Mouse (Mus musculus) left cerebral cortex, postnatal 10 days (tissue): ENCODE data around the gene Tomm34. TPM values are rescaled to one million over a fixed set of nuclear protein-coding genes. Genes with fewer than 3 reads are reported as not detected.
"Not testable (repeated sequence)": the region's sequence is repeated elsewhere in the genome, so short reads cannot be mapped to it uniquely, and the experiment has no call there.

Source experiments
- DNase-seq, 2 experiments: peaks; one replicate each; pipeline ENCODE4 v3.0.0; 2021 to 2022; ENCODE audit warnings: low spot score in 2 of 2, mixed read lengths in 1 of 2; ENCODE audit errors: extremely low spot score in 1 of 2
- intact Hi-C: fragments of 180-260 bp; cut with DNase I; formaldehyde crosslinking; loops from one replicate; pipeline ENCODE4 v1.15.1; 2025
- total RNA-seq, 2 experiments: library from RNA; stranded (reverse); gene quantifications; 2 replicates each; pipeline ENCODE4 v1.2.3; 2021

Tomm34 gene
- total RNA-seq, 2 experiments from 2014 or later = 34.9 to 35.5 TPM

DNA sequence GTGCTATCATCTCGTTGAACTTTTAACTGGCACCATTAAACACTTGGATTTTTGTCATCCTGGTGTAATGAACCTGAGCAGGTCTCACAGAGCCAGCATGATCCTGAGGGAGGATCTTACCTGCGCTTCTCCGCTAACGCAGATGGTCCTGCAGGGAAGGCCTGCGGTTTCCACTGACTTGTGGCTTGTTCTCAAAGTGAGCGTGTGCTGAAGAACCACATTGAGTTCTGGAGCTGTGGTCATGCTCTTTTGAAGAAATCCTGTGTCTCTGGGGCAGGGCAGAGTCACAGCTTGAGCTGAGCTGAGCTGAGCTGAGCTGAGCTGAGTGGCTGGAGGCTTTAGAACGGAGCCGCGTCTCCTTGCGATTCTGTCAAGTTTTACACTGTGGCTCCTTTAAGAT is 10.6 kb upstream of the Tomm34 start:
- no peak for DNase-seq
- intact Hi-C loops = no loop called here

DNA sequence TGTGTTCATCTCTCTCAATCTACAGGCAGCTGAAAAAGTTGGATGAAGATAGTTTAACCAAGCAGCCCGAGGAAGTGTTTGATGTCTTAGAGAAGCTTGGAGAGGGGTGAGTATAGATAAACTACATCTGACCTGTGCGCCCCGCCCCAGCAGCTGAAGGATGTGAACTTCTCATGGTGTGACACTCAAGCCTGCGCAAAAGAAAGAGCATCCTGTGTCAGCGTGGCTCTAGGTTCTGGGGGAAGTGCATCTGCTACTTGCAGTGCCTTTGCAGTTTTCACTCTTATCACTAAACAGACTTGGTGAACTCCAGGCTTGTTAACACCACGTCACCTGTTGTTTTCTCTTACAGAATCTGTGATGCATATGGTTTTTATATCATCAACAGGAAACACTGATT is 8.5 kb upstream of the Tomm34 start:
- intact Hi-C loops = no loop called here
- DNase-seq = no peak

DNA sequence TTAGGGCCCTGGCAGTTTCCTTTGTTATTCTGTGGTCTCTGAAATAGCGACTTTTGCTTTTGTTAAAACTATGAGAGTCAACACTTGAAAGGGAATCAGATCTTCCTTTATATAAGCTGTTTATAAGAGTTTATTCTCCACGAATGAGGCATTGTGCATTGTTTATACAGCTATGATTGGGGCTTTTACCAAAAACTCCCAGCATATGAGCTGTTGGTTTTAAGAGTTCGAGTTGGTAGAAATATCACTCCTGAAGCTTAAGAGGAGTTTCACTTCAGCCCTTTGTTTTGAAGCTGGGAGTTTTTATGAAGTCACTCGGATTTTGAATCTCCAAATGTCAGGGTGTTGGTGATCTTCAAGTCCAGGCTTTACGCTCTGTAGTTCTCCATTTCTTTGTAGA is 6.9 kb upstream of the Tomm34 start:
- no peak for DNase-seq
- intact Hi-C loops = no loop called here

DNA sequence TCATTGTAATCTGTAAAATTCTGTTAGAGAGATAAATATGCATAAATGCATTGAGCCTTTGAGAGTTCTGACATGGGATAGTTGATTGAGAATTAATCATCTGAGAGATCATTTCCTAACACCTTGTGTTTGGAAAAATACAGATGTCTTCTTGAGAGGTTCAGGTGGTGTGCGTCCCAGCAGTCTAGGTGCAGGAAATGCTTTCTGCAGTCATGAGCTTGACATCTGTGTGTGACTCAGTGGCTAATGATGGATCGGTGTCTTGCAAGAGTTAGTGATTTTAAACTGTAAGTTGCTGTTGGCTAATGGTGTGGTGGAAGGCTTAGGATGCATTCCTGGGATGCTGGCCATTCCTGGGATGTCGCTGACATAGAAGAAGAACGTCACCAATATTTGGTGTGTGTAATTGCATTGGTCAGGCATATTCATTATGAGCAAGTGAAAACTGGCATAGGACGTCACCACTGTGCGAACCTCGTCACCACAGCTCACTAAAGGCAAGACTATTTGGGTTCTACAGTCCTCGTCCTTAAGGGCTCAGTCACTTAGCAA is 6.0 kb upstream of the Tomm34 start:
- no peak for DNase-seq
- intact Hi-C loops = no loop called here

DNA sequence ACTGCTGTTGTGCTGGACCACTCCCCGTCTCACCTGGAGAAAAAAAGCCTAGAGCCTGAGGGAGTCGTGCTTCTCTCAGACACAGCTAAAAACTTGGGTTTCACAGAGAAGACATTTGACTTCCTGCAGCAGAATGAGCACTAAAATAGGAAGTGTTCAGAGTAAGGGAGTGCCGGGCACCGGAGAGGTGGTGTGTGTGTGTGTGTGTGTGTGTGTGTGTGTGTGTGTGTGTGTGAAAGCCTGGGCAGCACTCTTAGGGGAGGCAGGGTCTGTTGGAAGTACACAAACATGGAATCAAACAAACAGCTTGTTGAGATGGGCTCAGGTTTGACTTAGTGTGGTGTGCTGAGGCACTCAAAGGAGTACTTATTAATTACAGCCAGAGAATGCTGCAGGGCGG is 4.1 kb upstream of the Tomm34 start:
- intact Hi-C loops = no loop called here
- DNase-seq = no peak

DNA sequence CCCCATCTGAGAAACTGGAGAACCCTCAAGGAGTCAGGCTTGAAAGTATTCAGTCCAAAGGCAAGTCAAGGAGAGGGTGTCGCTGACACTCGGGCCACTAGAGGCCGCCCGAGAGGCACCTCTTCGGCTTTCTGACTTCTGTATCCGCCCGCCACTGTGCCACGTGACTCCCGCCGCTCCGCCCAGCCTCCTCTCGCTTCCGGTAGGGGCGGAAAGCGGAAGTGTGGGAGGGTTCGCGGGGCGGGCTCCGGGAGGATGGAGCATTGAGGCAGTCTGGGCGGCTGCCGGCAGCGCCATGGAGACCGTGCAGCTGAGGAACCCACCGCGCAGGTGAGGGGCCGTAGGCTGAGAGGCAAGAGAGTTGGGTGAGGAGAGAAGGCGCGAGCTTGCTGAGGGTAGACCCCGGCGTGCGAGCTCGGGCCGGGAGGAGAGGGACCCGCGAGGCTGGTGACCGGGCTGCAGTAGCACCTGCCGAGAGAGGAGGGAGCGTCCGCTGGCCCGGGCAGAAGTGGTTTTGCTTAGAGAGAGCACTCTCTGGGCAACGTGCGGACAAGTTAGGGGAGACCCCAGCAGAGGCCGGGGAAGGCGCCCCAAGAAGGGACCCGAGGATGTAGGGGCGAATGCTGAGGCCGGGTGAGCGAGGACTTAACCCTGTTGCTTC is 3.1 kb upstream of the Tomm34 start:
- DNase-seq = peak; percentile 96 to 99
- intact Hi-C loops = no loop called here

DNA sequence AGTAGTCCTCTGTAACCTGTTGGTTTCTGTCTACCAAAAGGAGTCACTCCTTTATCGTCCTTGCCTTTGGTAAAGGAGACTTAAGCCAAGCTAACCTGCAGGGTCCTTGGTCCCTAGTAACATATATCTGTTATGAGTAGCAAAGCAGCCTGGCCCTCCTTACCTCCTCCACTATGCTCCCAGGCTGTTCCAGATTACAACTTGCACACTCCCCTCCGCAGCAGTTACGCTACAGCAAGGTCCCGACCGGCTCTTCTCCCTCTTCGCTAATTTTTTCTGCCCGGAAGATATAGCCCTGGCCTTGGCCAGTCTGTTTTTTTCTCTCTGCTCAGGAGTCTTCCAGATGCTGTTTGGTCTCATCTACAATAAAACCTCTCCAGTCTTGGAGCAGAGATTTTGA is 2.2 kb upstream of the Tomm34 start:
- DNase-seq = no peak
- intact Hi-C loops = no loop called here

DNA sequence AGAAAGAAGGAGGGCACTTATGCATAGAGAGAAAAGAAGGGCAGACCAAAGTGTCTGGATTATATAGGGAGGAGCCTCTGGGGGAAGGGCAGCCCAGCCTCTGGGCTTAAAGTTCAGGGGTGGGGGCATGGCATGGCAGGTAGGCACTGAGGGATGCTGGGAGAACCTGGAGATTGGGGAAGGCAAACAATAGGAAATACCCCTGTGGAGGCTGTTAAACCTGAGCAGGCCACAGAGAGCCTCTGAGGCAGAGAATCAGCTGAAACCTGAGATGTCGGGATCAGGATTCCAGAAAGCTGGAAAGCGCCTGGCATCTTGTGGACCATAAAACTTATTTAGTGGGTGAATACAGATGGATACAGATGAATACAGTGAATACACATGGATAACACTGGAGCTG is 1.1 kb upstream of the Tomm34 start:
- intact Hi-C loops = no loop called here
- no peak for DNase-seq

DNA sequence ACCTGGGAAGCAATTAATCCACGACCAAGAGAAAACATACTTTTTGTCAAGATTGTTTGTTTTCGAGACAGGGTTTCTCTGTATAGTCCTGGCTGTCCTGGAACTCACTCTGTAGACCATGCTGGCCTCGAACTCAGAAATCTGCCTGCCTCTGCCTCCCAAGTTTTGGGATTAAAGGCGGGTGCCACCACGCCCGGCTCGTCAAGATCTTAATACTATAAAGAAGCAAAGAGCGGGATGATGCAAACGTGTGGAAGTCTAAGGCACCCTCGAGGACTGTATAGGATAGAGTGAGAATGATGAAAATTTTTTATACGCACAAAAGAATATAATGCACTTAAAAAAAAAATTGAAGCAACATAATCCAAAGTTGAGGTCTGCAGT is 460 bp upstream of the Tomm34 start:
- DNase-seq, intact Hi-C loops: not testable (repeated sequence)

DNA sequence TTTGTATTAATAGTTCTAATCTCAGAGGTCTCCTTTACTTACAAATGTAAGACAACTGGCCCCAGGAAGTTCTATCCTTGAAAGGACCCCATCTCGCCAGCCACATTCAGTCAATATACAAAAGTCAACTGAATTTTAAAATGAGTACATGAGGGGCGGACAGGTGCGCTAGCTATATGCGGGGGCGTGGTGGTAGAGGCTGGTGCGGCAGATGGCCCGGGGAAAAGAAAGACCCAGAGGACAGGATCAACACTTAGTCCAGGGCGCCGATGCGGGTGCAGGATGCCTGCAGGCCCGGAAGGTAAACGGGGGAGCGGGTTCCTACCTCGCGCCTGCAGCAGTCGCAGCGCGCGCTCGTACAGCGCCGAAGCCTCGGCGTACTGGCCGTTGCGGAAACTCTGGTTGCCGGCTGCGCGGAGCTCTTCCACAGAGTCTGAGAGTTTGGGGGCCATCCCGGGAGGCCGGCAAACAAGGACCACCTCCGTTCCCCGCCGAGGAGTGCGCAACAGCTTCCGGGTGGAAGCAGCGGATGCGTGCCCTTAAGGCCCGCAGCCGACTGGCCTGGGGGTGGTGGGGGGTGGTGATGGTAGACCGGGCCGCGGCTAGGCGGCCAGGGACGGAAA is 716 bp downstream of the Tomm34 start, which contains the start of gene Stk4:
Gene Stk4, plus strand, starts transcription at position 181 of the 623 bp plus-strand sequence.
- intact Hi-C loops = no loop called here
- DNase-seq = peak in 1 of 2 experiments; percentile 68

DNA sequence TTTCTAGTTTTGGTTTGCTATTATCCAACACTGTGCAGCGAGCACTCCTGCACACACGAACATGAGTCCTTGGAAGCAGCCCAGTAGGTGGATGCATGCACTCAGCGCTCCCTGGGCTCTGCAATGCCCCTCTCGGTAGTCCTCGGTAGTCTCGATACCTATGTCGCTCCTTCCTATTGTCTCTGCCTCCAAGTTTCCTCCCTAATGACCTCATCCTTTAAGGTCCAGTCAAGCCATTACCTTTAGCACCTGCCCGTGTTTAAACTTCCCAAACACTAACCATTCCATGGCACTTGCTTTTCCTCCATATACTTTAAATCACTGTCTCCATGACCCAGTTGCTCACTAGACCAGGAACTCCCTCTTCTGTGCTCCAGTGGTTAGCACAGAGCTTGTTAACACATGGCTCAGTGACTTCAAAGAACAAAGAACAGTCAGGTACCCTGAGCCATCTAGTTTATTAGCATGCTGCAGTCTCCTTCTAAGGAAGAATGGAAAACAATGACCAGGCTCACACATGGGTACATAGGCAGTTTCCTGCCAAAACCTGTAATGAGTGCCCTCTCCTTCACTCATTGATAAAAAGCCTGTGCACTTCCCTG is 11.2 kb downstream of the Tomm34 start:
- intact Hi-C loops = no loop called here
- DNase-seq = no peak

DNA sequence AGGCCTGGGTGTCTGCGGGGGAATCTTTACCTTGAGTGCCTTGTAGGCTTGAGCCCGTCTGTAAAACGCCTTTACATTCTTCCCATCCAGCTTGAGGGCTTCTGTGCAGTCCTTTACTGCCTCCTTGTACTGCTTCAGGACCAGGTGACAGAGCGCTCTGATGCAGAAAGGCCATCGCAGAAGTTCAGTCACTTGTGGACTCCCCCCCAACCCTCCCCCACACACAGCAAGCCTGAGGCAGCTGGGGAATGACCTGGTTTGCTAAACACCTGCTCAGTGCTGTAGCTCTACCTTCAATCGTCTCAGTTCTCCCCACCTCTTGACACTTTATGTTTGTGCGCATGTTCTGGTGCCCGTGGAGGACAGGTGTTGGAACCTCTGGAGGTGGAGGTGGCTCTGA is 16.3 kb downstream of the Tomm34 start:
- intact Hi-C loops = no loop called here
- DNase-seq = no peak

DNA sequence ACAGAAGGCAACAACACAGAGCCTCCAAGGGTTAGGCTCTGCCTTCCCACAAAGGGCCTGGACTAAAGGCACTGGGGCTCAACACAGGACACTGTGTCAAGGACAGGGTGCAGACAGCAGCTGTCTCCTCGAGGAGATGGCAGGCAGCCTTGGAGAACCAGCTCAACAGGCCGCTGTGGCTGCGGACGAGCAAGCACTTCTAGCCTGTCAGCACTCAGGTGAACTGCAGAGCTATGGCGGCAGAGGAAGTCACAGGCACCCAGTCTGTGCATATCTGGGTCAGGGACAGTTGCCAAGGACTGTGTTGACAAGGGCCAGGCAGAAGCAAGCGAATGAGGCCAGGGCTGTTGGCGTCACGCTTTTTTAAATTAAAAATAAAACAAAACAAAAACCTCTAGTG is 17.2 kb downstream of the Tomm34 start:
- DNase-seq = no peak
- intact Hi-C loops = no loop called here

DNA sequence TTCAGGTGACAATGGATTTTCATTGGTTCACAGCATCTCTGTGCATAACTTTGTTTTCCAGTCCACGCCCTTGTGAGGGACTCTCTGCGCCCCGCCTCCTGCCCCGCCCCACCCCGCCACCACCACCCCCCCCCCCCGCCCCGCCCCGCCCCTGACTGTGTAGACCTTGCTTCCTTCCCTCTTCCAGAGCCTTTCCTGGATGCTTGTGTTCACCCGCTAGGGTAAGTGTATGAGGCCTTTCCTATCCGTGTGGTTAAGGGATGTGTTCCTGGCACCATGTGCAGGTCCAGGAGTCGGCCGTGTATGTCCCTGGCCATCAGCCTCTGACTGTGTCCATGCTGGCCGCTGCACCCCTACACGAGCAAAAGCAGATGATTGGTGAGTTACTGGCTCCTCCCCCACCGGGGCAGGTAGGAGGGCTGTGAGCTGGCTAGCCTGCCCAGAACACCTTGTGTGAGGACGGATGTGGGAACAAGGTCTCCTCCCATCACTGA is 23.7 kb downstream of the Tomm34 start:
- intact Hi-C loops = no loop called here

DNA sequence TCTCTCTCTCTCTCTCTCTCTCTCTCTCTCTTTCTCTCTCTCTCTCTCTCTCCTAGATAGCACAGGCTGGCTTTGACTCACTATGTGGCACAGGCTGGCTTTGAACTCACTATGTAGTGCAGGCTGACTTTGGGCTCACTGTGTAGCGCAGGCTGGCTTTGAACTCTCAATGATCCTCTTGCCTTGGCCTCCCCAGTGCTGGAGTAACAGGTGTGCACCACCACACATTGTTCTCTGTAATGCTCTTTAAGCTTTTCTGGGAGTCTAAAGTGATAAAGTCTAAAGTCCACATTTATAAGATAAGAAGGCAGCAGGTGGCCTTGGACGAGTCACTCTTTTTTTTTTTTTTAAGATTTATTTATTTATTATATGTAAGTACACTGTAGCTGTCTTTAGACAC is 29.4 kb downstream of the Tomm34 start:
- DNase-seq = no peak
- intact Hi-C loops = no loop called here

More for the DNA sequence above, 23.7 kb downstream of the Tomm34 start:
- DNase-seq = no peak

DNA sequence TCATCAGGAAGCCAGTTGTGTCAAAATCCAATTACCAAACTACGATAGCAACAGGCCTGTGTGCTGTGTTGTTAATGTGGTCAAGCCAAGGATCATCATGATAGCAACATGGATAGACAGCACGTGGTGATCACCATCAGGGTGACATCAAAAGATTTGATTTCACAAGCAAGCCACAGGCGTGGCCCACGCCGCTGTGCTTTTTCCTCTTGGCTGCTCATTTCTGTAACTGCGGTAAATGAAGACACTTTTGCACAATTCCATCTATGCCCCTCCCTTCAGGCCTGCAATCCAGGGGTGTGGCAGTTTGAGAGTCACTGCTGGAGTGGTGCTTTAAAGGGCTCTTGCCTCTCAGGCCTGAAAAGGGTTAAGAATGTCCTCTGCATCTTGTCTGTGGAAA is 30.0 kb downstream of the Tomm34 start:
- intact Hi-C loops = no loop called here
- DNase-seq = no peak

DNA sequence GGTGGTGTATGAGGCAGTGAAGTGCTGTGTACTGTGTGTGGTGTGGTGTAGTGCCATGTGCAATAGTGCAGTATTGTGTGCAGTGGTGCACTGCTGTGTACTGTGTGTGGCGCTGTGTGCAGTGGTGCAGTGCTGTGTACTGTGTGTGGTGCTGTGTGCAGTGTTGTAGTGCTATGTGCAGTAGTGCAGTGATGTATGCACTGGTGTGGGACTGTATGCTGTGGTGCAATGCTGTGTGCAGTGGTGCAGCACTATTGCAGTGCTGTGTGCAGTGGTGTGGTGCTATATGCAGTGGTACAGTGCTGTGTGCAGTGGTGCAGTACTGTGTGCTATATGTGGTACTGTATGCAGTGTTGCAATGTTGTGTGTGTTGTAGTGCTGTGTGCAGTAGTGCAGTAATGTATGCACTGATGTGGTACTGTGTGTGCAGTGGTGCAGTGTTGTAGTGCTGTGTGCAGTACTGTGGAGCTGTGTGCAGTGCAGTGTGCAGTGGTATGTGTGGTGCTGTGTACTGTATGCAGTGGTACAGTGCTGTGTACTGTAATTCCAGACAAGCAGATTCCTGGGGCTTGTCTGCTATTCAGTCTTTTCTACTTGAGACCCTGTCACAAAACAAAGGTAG is 32.5 kb downstream of the Tomm34 start:
- intact Hi-C loops = no loop called here
- DNase-seq = no peak

DNA sequence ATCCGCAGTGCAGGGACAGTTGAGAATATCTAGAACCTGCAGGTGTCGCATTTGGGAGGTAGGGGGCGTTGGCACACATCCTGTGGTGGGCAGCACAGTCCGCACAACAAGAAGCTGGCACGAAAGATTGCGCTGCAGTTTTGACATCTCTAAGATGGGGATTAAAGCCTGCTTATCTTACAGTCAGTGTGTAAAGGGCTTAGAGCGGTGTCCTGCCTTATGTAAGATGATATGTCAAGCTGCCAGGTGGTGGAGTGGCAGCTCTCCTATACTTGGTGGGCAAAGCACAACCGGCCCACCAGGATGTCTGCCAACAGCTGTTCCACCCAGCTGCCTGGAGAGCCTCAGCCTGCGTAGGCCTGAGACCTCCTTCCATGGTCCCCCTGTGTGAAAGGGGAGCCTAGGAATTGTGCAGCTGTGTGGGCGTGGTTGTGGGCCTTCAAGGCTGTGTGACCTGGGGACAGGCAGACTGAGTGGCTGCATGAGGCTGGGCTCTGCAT is 34.4 kb downstream of the Tomm34 start:
- intact Hi-C loops = no loop called here
- DNase-seq = no peak

DNA sequence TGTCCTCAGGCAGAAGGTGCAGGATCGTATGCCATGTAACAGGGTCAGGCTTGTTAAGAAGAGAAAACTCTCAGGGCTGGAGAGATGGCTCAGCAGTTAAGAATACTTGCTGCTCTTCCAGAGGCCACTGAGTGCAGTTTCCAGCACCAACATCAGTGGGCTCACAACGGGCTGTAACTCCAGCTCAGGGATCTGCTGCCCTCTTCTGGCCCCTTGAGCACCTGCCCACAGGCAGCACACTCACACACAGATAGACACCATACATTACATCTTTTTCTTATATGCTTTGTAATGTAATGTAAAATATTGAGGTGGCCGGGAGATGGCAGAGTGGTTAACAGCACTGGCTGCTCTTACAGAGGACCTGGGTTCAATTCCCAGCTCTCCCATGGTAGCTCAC is 38.0 kb downstream of the Tomm34 start:
- no peak for DNase-seq
- intact Hi-C loops = no loop called here
